Mouse (Mus musculus) MN1 (cell line): Measurements from ENCODE around the gene Hcfc2.

Experiments used
- DNase-seq: peaks from one replicate; pipeline ENCODE4 v3.0.0-alpha.2; 2016; ENCODE audit warnings: low spot score

Gene Hcfc2

GRCm38 (mm10) chr10:82741354-82741753 is 45.4 kb downstream of the Hcfc2 start:
- DNase-seq = no peak

- no peak for DNase-seq
Observed at GRCm38 (mm10) chr10:82741876-82742275, 45.9 kb downstream of the Hcfc2 start.

- DNase-seq = no peak
Observed at GRCm38 (mm10) chr10:82742578-82742977, 46.6 kb downstream of the Hcfc2 start.

GRCm38 (mm10) chr10:82744296-82744695 is 48.3 kb downstream of the Hcfc2 start:
- no peak for DNase-seq

- DNase-seq = no peak
Observed at GRCm38 (mm10) chr10:82745301-82745700, 49.3 kb downstream of the Hcfc2 start.

GRCm38 (mm10) chr10:82746988-82747850 is 51.3 kb downstream of the Hcfc2 start:
- DNase-seq = no peak

GRCm38 (mm10) chr10:82750778-82751177 is 54.8 kb downstream of the Hcfc2 start:
- no peak for DNase-seq

- no peak for DNase-seq
Observed at GRCm38 (mm10) chr10:82752921-82753320, 57.0 kb downstream of the Hcfc2 start.

GRCm38 (mm10) chr10:82754642-82755041 is 58.7 kb downstream of the Hcfc2 start:
- no peak for DNase-seq

- no peak for DNase-seq
Observed at GRCm38 (mm10) chr10:82755213-82755890, 59.4 kb downstream of the Hcfc2 start.

- DNase-seq = no peak
Observed at GRCm38 (mm10) chr10:82756466-82756865, 60.5 kb downstream of the Hcfc2 start.

GRCm38 (mm10) chr10:82757341-82757740 is 61.4 kb downstream of the Hcfc2 start:
- DNase-seq = peak; percentile 62

GRCm38 (mm10) chr10:82758368-82758767 is 62.4 kb downstream of the Hcfc2 start:
- DNase-seq = no peak

GRCm38 (mm10) chr10:82758878-82759277 is 62.9 kb downstream of the Hcfc2 start:
- no peak for DNase-seq

GRCm38 (mm10) chr10:82759706-82760105 is 63.7 kb downstream of the Hcfc2 start:
- DNase-seq = no peak

GRCm38 (mm10) chr10:82761037-82761811 is 65.3 kb downstream of the Hcfc2 start:
- DNase-seq = peak; percentile 12

- peak; percentile 50 for DNase-seq
Observed at GRCm38 (mm10) chr10:82762756-82763681, 67.1 kb downstream of the Hcfc2 start.

- DNase-seq = peak; percentile 98
Observed at GRCm38 (mm10) chr10:82763840-82764631, 68.1 kb downstream of the Hcfc2 start, which contains the start of gene Nfyb. Nfyb (minus strand) TSS chr10:82764144.

- DNase-seq = no peak
Observed at GRCm38 (mm10) chr10:82768901-82769300, 72.9 kb downstream of the Hcfc2 start.

- no peak for DNase-seq
Observed at GRCm38 (mm10) chr10:82770713-82771112, 74.8 kb downstream of the Hcfc2 start.
